Mouse (Mus musculus): ENCODE measurements around the gene Gm10277. TPM values are rescaled to one million over a fixed set of nuclear protein-coding genes. Genes with fewer than 3 reads are reported as not detected.

Gm10277 gene
- total and polyA plus RNA-seq, 3 experiments, result 0.10 TPM; not detected in 2

GRCm38 (mm10) chr11:77802341-77802865 is 14.9 kb upstream of the Gm10277 start:
- Histone ChIP-seq H3K27ac (ENCODE audit: insufficient read depth, low read depth) (peak overlapping the region; percentile 18; the same call in 1 of the 2 replicates), H3K79me2 (replicated peaks; ENCODE audit: control insufficient read depth, extremely low read depth, insufficient read depth, poor library complexity, severe bottlenecking) (no peaks in the 10 kb centered on the region), H3K4me2 (ENCODE audit: insufficient read depth, low read depth, poor library complexity, severe bottlenecking) (peak overlapping the region; percentile 92), H3K27me3 (replicated peaks) (no peaks in the 10 kb centered on the region), H3K36me3 (replicated peaks in 1 of 2; ENCODE audit: control insufficient read depth in 1 of 2, insufficient read depth in 1 of 2, low read length in 1 of 2) (peaks cover 0 to 8% of the 10 kb centered on the region in 2 experiments), H3K9me3 (replicated peaks; ENCODE audit: low read length) (no peaks in the 10 kb centered on the region), H3K4me1 (ENCODE audit: control insufficient read depth in 1 of 2, insufficient read depth in 2 of 2) (peaks cover 14 to 46% of the 10 kb centered on the region in 2 experiments), H3K9ac (ENCODE audit: insufficient read depth, low read depth) (peak overlapping the region; percentile 59), H3K4me3 (replicated peaks in 1 of 3; ENCODE audit: low read depth in 2 of 3, low read length in 2 of 3, poor library complexity in 1 of 3) (peak overlapping the region; percentile 49 to 76 (median 55))
- DNase-seq (ENCODE audit: extremely low read depth), result peak; percentile 81
- TF ChIP-seq POLR2A (IDR thresholded peaks at IDR 0.05; ENCODE audit: low read depth, low read length) (peak; percentile 74), RAD21 (IDR thresholded peaks at IDR 0.05; ENCODE audit: low read depth, low read length) (no peak), PAX5 (IDR thresholded peaks at IDR 0.05; ENCODE audit: low read length) (no peak), ZC3H11A (IDR thresholded peaks at IDR 0.05; ENCODE audit: low read depth, low read length) (no peak), ZMIZ1 (IDR thresholded peaks at IDR 0.05; ENCODE audit: low read depth, low read length) (no peak; the same call in 1 of the 2 replicates), MAZ (IDR thresholded peaks at IDR 0.05; ENCODE audit: low read depth, low read length) (peak; percentile 75), MAX (IDR thresholded peaks at IDR 0.05; ENCODE audit: low read length) (peak; percentile 11; the same call in 1 of the 2 replicates), ETS1 (conservative IDR thresholded peaks at IDR 0.05; ENCODE audit: low read depth, low read length) (peak; percentile 27; the same call in 1 of the 2 replicates), TCF12 (IDR thresholded peaks at IDR 0.05; ENCODE audit: low read depth, low read length) (peak; percentile 92), USF1 (IDR thresholded peaks at IDR 0.05; ENCODE audit: low read depth, low read length) (no peak), NELFE (IDR thresholded peaks at IDR 0.05; ENCODE audit: low read depth, low read length) (peak; percentile 67; the same call in 1 of the 2 replicates), MAFK (IDR thresholded peaks at IDR 0.05; ENCODE audit: insufficient replicate concordance, low read length) (no peak), E2F4 (IDR thresholded peaks at IDR 0.05; ENCODE audit: insufficient replicate concordance, low read depth, low read length) (no peak), ELF1 (IDR thresholded peaks at IDR 0.05; ENCODE audit: low read depth, low read length) (peak; percentile 87), EP300 (IDR thresholded peaks at IDR 0.05; ENCODE audit: low read length) (peak; percentile 51; the same call in 1 of the 2 replicates), POLR2AphosphoS2 (IDR thresholded peaks at IDR 0.05; ENCODE audit: low read depth, low read length) (no peak), SIN3A (IDR thresholded peaks at IDR 0.05; ENCODE audit: low read length) (peak; percentile 83), KAT2A (IDR thresholded peaks at IDR 0.05; ENCODE audit: insufficient replicate concordance, low read length) (peak; percentile 55; the same call in 1 of the 2 replicates), JUND (conservative IDR thresholded peaks at IDR 0.05; ENCODE audit: low read depth, low read length) (no peak), USF2 (conservative IDR thresholded peaks at IDR 0.05; ENCODE audit: low read depth, low read length) (no peak), RCOR1 (conservative IDR thresholded peaks at IDR 0.05; ENCODE audit: low read depth, low read length) (no peak; the same call in 1 of the 2 replicates), IRF4 (IDR thresholded peaks at IDR 0.05; ENCODE audit: low read depth, low read length) (peak; percentile 87), MEF2A (IDR thresholded peaks at IDR 0.05; ENCODE audit: borderline replicate concordance, low read depth, low read length) (no peak; the same call in 1 of the 2 replicates), HCFC1 (IDR thresholded peaks at IDR 0.05; ENCODE audit: low read depth, low read length) (peak; percentile 83), BHLHE40 (IDR thresholded peaks at IDR 0.05; ENCODE audit: low read depth, low read length) (peak; percentile 47; the same call in 1 of the 2 replicates), NRF1 (IDR thresholded peaks at IDR 0.05; ENCODE audit: low read depth, low read length) (no peak; the same call in 1 of the 2 replicates), JUN (IDR thresholded peaks at IDR 0.05; ENCODE audit: insufficient read depth, low read depth, low read length) (no peak), MXI1 (IDR thresholded peaks at IDR 0.05; ENCODE audit: low read depth, low read length) (peak; percentile 63; the same call in 1 of the 2 replicates), SMC3 (IDR thresholded peaks at IDR 0.05; ENCODE audit: low read depth, low read length) (no peak), ZKSCAN1 (IDR thresholded peaks at IDR 0.05; ENCODE audit: borderline replicate concordance, low read depth, low read length) (no peak), TBP (conservative IDR thresholded peaks at IDR 0.05; ENCODE audit: low read depth, low read length) (peak; percentile 87), GABPA (IDR thresholded peaks at IDR 0.05; ENCODE audit: insufficient replicate concordance, low read depth, low read length) (no peak), UBTF (IDR thresholded peaks at IDR 0.05; ENCODE audit: low read depth, low read length) (peak; percentile 83), CHD2 (IDR thresholded peaks at IDR 0.05; ENCODE audit: low read length) (peak; percentile 93)
- dilution Hi-C loops (cut with MboI; ENCODE audit: extremely low pct_ligation_motif_present, extremely low pct_unique_long_range_greater_than_20kb, low sequenced_read_pairs) (no loop called here), in situ Hi-C loops (cut with MboI; ENCODE audit: low pct_ligation_motif_present, low pct_unique_long_range_greater_than_20kb, low sequenced_read_pairs) (no loop called here)

Measured in CH12.LX (cell line).